Mouse (Mus musculus) forebrain, embryonic 15.5 days (tissue): ENCODE data around the gene Cryga. TPM values are rescaled to one million over a fixed set of nuclear protein-coding genes. Genes with fewer than 3 reads are reported as not detected.
"Not testable (repeated sequence)": the region's sequence is repeated elsewhere in the genome, so short reads cannot be mapped to it uniquely, and the experiment has no call there.

ENCODE experiments used
- ATAC-seq: fragments of 200-750 bp; cut with Nextera tagmentation; replicated peaks from 2 replicates; pipeline ENCODE4 v1.8.0; 2017; ENCODE audit warnings: mild to moderate bottlenecking, moderate TSS enrichment, moderate library complexity
- H3K27ac ChIP-seq: fragments of 300-500 bp; sonication (generic); replicated peaks from 2 replicates; pipeline ENCODE4 v1.5.1; 2015; ENCODE audit warnings: mild to moderate bottlenecking, inconsistent platforms
- H3K27me3 ChIP-seq: fragments of 300-500 bp; sonication (generic); 2 replicates; pipeline ENCODE4 v1.6.1; 2015; ENCODE audit warnings: inconsistent platforms
- H3K36me3 ChIP-seq: fragments of 300-500 bp; sonication (generic); 2 replicates; pipeline ENCODE4 v1.6.1; 2015; ENCODE audit warnings: mild to moderate bottlenecking, inconsistent platforms
- H3K4me1 ChIP-seq: fragments of 300-500 bp; sonication (generic); 2 replicates; pipeline ENCODE4 v1.6.1; 2015; ENCODE audit warnings: inconsistent platforms
- H3K4me2 ChIP-seq: fragments of 300-500 bp; sonication (generic); replicated peaks from 2 replicates; pipeline ENCODE4 v1.6.1; 2015; ENCODE audit warnings: mild to moderate bottlenecking, inconsistent platforms
- H3K4me3 ChIP-seq: fragments of 300-500 bp; sonication (generic); 2 replicates; pipeline ENCODE4 v1.5.1; 2015; ENCODE audit warnings: mild to moderate bottlenecking, inconsistent platforms
- H3K9ac ChIP-seq: fragments of 300-500 bp; sonication (generic); replicated peaks from 2 replicates; pipeline ENCODE4 v1.6.1; 2015; ENCODE audit warnings: mild to moderate bottlenecking, inconsistent platforms
- H3K9me3 ChIP-seq: fragments of 300-500 bp; sonication (generic); 2 replicates; pipeline ENCODE4 v1.6.1; 2016; ENCODE audit warnings: inconsistent platforms
- WGBS: fragments of 180-500 bp; shearing (Covaris S2); methylation state at CpG from one replicate; pipeline ENCODE4 v1.1.7; 2015; ENCODE audit warnings: mixed read lengths; 5-methylcytosine and 5-hydroxymethylcytosine counted together
- polyA plus RNA-seq: library from polyadenylated mRNA; unstranded; fragments of >200 nt; fragmentation: Nextera tagmentation; extraction: Ambion mirVana; gene quantifications from 2 replicates; pipeline ENCODE4 v1.2.1, GENCODE M21; 2015

Gene Cryga
- polyA plus RNA-seq, 1 experiment from 2014 or later = not detected

GRCm38 (mm10) chr1:65082188-65082587, 21.0 kb downstream of the Cryga start, which contains the start of gene Crygb:
TSS of gene Crygb (minus strand) at chr1:65082288.
- Histone ChIP-seq H3K4me2 (no peak within 1 kb of the TSS), H3K9ac (no peak within 1 kb of the TSS), H3K9me3 (no peaks in the 10 kb centered on the region), H3K36me3 (no peaks in the 10 kb centered on the region), H3K27ac (no peak within 1 kb of the TSS), H3K4me3 (no peak within 1 kb of the TSS), H3K4me1 (no peaks in the 10 kb centered on the region), H3K27me3 (no peaks in the 10 kb centered on the region)
- 26% methylated on average over 7 of the region's 7 CpGs for WGBS
- ATAC-seq = no peak

GRCm38 (mm10) chr1:65075607-65076006, 27.6 kb downstream of the Cryga start:
- Histone ChIP-seq H3K4me3 (no peak overlapping the region), H3K4me1 (no peaks in the 10 kb centered on the region), H3K4me2 (no peak overlapping the region), H3K27me3 (no peaks in the 10 kb centered on the region), H3K27ac (no peak overlapping the region), H3K36me3 (no peaks in the 10 kb centered on the region), H3K9ac (no peak overlapping the region), H3K9me3 (no peaks in the 10 kb centered on the region)
- 19% methylated on average over 5 of the region's 5 CpGs for WGBS
- ATAC-seq = no peak

GRCm38 (mm10) chr1:65073589-65073988, 29.6 kb downstream of the Cryga start, which contains the start of gene Crygc:
TSS of gene Crygc (minus strand) at chr1:65073689.
- Histone ChIP-seq H3K9ac (no peak within 1 kb of the TSS), H3K27ac (no peak within 1 kb of the TSS), H3K27me3 (no peaks in the 10 kb centered on the region), H3K4me1 (no peaks in the 10 kb centered on the region), H3K4me3 (no peak within 1 kb of the TSS), H3K4me2 (no peak within 1 kb of the TSS), H3K36me3 (no peaks in the 10 kb centered on the region), H3K9me3 (no peaks in the 10 kb centered on the region)
- ATAC-seq = no peak
- 59% methylated on average over 6 of the region's 6 CpGs for WGBS

GRCm38 (mm10) chr1:65067842-65068241, 35.3 kb downstream of the Cryga start:
- Histone ChIP-seq H3K27ac (no peak overlapping the region), H3K9me3 (no peaks in the 10 kb centered on the region), H3K4me2 (no peak overlapping the region), H3K27me3 (no peaks in the 10 kb centered on the region), H3K4me3 (no peak overlapping the region), H3K4me1 (no peaks in the 10 kb centered on the region), H3K9ac (no peak overlapping the region), H3K36me3 (no peaks in the 10 kb centered on the region)
- no peak for ATAC-seq

- Histone ChIP-seq H3K4me2 (no peak overlapping the region), H3K27me3 (no peaks in the 10 kb centered on the region), H3K36me3 (no peaks in the 10 kb centered on the region), H3K4me1 (no peaks in the 10 kb centered on the region), H3K27ac (no peak overlapping the region), H3K9me3 (no peaks in the 10 kb centered on the region), H3K9ac (no peak overlapping the region), H3K4me3 (no peak overlapping the region)
- ATAC-seq = no peak
- 77% methylated on average over 15 of the region's 15 CpGs for WGBS
Observed at GRCm38 (mm10) chr1:65064201-65064600, 39.0 kb downstream of the Cryga start.

- no peak within 1 kb of the TSS for H3K9ac ChIP-seq
- no peaks in the 10 kb centered on the region for H3K9me3 ChIP-seq
- no peak within 1 kb of the TSS for H3K27ac ChIP-seq
- no peaks in the 10 kb centered on the region for H3K4me1 ChIP-seq
- H3K36me3 ChIP-seq = no peaks in the 10 kb centered on the region
- 26% methylated on average over 8 of the region's 8 CpGs for WGBS
- no peak within 1 kb of the TSS for H3K4me2 ChIP-seq
- H3K4me3 ChIP-seq = no peak within 1 kb of the TSS
- H3K27me3 ChIP-seq = no peaks in the 10 kb centered on the region
- no peak for ATAC-seq
Observed at GRCm38 (mm10) chr1:65063352-65063751, 39.8 kb downstream of the Cryga start, which contains the start of gene Crygd. TSS of gene Crygd (minus strand) at chr1:65063452.

- WGBS = 26% methylated on average over 2 of the region's 2 CpGs
- Histone ChIP-seq H3K36me3 (no peaks in the 10 kb centered on the region), H3K9ac (no peak overlapping the region), H3K27ac (no peak overlapping the region), H3K4me2 (no peak overlapping the region), H3K4me1 (no peaks in the 10 kb centered on the region), H3K9me3 (no peaks in the 10 kb centered on the region), H3K27me3 (no peaks in the 10 kb centered on the region), H3K4me3 (no peak overlapping the region)
- ATAC-seq = no peak
Observed at GRCm38 (mm10) chr1:65052140-65052539, 51.0 kb downstream of the Cryga start.

- H3K4me2 ChIP-seq = no peak overlapping the region
- no peak overlapping the region for H3K27ac ChIP-seq
- no peaks in the 10 kb centered on the region for H3K9me3 ChIP-seq
- H3K9ac ChIP-seq = no peak overlapping the region
- H3K4me1 ChIP-seq = no peaks in the 10 kb centered on the region
- H3K4me3 ChIP-seq = no peak overlapping the region
- no peak for ATAC-seq
- no peaks in the 10 kb centered on the region for H3K36me3 ChIP-seq
- H3K27me3 ChIP-seq = no peaks in the 10 kb centered on the region
- 50% methylated on average over 7 of the region's 7 CpGs for WGBS
Observed at GRCm38 (mm10) chr1:65051696-65052095, 51.5 kb downstream of the Cryga start.

- H3K36me3 ChIP-seq, H3K27ac ChIP-seq, H3K4me3 ChIP-seq, H3K27me3 ChIP-seq, ATAC-seq, H3K9me3 ChIP-seq, H3K4me1 ChIP-seq, H3K9ac ChIP-seq, H3K4me2 ChIP-seq: not testable (repeated sequence)
- WGBS = 23% methylated on average over 10 of the region's 12 CpGs
Observed at GRCm38 (mm10) chr1:65050952-65051351, 52.2 kb downstream of the Cryga start, which contains the start of gene Cryge. TSS of gene Cryge (minus strand) at chr1:65051149.

Other genes with a start within 250 kb of the Cryga start
- 10.3 and 10.9 TPM in 2 replicates for gene Plekhm3, start 146.5 kb downstream of the Cryga start, polyA plus RNA-seq
- not detected in 2 replicates for gene Akr1cl, start 70.6 kb downstream of the Cryga start, polyA plus RNA-seq
- gene Cryge, start 52.2 kb downstream of the Cryga start, polyA plus RNA-seq = not detected in 2 replicates
- gene Crygd, start 39.9 kb downstream of the Cryga start, polyA plus RNA-seq = not detected in 2 replicates
- gene Crygc, start 29.7 kb downstream of the Cryga start, polyA plus RNA-seq = not detected in 2 replicates
- gene Crygb, start 21.1 kb downstream of the Cryga start, polyA plus RNA-seq = not detected in 2 replicates
- not detected in 2 replicates for gene Gm28845, start 16.2 kb upstream of the Cryga start, polyA plus RNA-seq
- 0.86 and 0.98 TPM in 2 replicates for gene D630023F18Rik, start 19.8 kb upstream of the Cryga start, polyA plus RNA-seq
- gene Idh1, start 83.1 kb upstream of the Cryga start, polyA plus RNA-seq = 450 and 468 TPM in 2 replicates
- 14.3 and 16.5 TPM in 2 replicates for gene Pikfyve, start 83.3 kb upstream of the Cryga start, polyA plus RNA-seq
- gene Pth2r, start 178.7 kb upstream of the Cryga start, polyA plus RNA-seq = 1.3 TPM in 2 replicates